Mouse (Mus musculus) ES-E14 (cell line): ENCODE data around the gene Adam22. TPM values are rescaled to one million over a fixed set of nuclear protein-coding genes. Genes with fewer than 3 reads are reported as not detected.
"Not testable (repeated sequence)": the region's sequence is repeated elsewhere in the genome, so short reads cannot be mapped to it uniquely, and the experiment has no call there.

Experiments used
- DNase-seq: peaks from one replicate; pipeline ENCODE4 v3.0.0-alpha.2; 2013; ENCODE audit warnings: low read depth, low spot score
- H3K27ac ChIP-seq: 2 replicates; pipeline ENCODE4 v1.5.1; 2012; ENCODE audit warnings: low read depth, mild to moderate bottlenecking, low read length, moderate library complexity, mixed read lengths; ENCODE audit not compliant: poor library complexity, insufficient read depth, severe bottlenecking
- H3K36me3 ChIP-seq: 2 replicates; pipeline ENCODE4 v1.6.1; 2012; ENCODE audit warnings: mild to moderate bottlenecking, low read length, moderate library complexity, mixed read lengths; ENCODE audit not compliant: control insufficient read depth, poor library complexity, insufficient read depth, severe bottlenecking
- H3K4me1 ChIP-seq, 2 experiments: fragments of 150-350 bp in 1 of 2; sonication (generic) in 1 of 2; 2 replicates each; pipeline ENCODE4 v1.6.1; 2012; ENCODE audit warnings: low read length in 2 of 2, mild to moderate bottlenecking in 1 of 2, mixed read lengths in 1 of 2; ENCODE audit not compliant: control insufficient read depth in 2 of 2, insufficient read depth in 2 of 2, poor library complexity in 1 of 2
- H3K4me3 ChIP-seq, 2 experiments: fragments of 150-350 bp in 1 of 2; sonication (generic) in 1 of 2; 2 replicates each; pipeline ENCODE4 v1.5.1; 2012; ENCODE audit warnings: low read length in 2 of 2, low read depth in 1 of 2, mild to moderate bottlenecking in 1 of 2, mixed read lengths in 1 of 2; ENCODE audit not compliant: insufficient read depth in 1 of 2, poor library complexity in 1 of 2, severe bottlenecking in 1 of 2
- H3K9ac ChIP-seq: 2 replicates; pipeline ENCODE4 v1.6.1; 2012; ENCODE audit warnings: low read depth, mild to moderate bottlenecking, low read length, mixed read lengths; ENCODE audit not compliant: poor library complexity, insufficient read depth, severe bottlenecking
- H3K9me3 ChIP-seq: fragments of 150-350 bp; sonication (generic); 2 replicates; pipeline ENCODE4 v1.6.1; 2012; ENCODE audit warnings: low read depth, mild to moderate bottlenecking, low read length; ENCODE audit not compliant: control insufficient read depth, insufficient read depth
- CHD2 ChIP-seq: IDR thresholded peaks from 2 replicates; pipeline ENCODE4 v1.6.1; 2014; ENCODE audit warnings: mild to moderate bottlenecking, low read depth, low read length, inconsistent platforms
- HCFC1 ChIP-seq: IDR thresholded peaks from 2 replicates; pipeline ENCODE4 v1.6.1; 2012; ENCODE audit warnings: low read length, inconsistent platforms, borderline replicate concordance; ENCODE audit not compliant: insufficient read depth
- MAFK ChIP-seq: IDR thresholded peaks from 2 replicates; pipeline ENCODE4 v1.6.1; 2014; ENCODE audit warnings: mild to moderate bottlenecking, low read depth, low read length, inconsistent platforms; ENCODE audit not compliant: insufficient read depth
- ZC3H11A ChIP-seq: IDR thresholded peaks from 2 replicates; pipeline ENCODE4 v1.6.1; 2012; ENCODE audit warnings: low read depth, mild to moderate bottlenecking, inconsistent platforms, low read length, borderline replicate concordance
- ZNF384 ChIP-seq: IDR thresholded peaks from 2 replicates; pipeline ENCODE4 v1.6.1; 2012; ENCODE audit warnings: low read depth, low read length, inconsistent platforms
- in situ Hi-C, 2 experiments: fragments of 600-800 bp; cut with MboI; formaldehyde crosslinking; loops; one replicate each; pipeline ENCODE4 v1.15.1; 2025; ENCODE audit warnings: low sequenced_read_pairs in 2 of 2, inconsistent platforms in 1 of 2; ENCODE audit not compliant: unreplicated experiment in 2 of 2
- total RNA-seq: library from RNA; depleted of rRNA; stranded (reverse); fragments of 300-350 nt; gene quantifications from 2 replicates; pipeline ENCODE4 v1.2.3, GENCODE M21; 2012

The Adam22 gene
- total RNA-seq, 1 experiment: 11.5 TPM

DNA sequence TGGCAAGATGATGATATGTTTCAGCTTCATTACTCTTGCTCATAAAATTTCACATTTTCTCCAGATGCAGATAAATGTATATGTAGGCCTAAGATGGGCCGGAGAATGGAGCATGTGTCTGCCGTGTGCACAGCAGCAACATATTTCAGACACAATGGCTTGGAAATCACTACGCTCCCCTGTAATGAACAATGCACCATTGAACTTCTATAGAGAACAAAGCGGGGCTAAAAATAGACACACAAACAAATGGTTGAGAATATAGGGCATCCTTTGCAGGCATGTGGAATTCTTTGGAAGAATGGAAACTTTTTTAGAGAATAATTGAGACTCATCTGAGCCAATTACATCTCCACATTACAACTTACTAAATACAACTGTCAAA, 143.6 kb downstream of the Adam22 start:
- Histone ChIP-seq H3K36me3 (no peaks in the 10 kb centered on the region), H3K9me3 (no peaks in the 10 kb centered on the region), H3K9ac (no peak overlapping the region), H3K4me3 (no peak overlapping the region), H3K4me1 (no peaks in the 10 kb centered on the region), H3K27ac (no peak overlapping the region)
- no peak for TF ChIP-seq MAFK
- TF ChIP-seq HCFC1: no peak
- no peak for TF ChIP-seq ZNF384
- TF ChIP-seq ZC3H11A: no peak
- no peak for DNase-seq
- in situ Hi-C loops: no loop called here

DNA sequence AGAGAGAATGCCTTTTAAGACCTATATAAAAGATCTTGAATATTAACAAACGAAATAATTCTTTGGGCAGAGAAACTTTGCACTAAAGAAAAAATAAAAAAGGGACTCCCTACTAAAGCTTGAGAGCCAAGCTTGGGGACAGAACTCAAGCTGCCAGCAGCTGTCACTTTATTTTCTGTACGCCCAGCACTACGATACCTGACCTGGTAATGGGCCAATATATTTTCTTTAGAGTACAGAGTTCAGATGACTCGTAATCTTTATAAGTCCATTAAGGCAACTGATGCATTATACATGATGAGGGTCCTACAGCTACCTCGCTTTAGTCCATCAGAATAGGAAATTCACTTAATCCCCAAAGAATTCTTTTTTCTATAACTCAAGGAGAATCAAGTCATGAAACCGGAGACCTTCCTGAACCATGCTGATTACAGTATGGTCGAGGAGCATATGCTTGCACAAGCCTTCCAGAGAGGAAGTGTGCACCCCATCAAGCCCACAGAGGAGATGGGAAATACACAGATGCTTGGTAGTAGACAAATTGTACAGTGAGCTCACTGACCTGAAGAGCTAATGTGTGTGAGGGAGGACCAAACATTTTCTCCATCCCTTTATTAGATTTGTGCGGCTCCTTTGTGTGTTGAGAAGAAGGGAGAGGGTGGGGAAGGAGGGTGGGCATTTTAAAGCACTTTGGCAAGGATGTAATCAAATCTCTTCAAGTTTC, 144.2 kb downstream of the Adam22 start:
- in situ Hi-C loops: no loop called here
- Histone ChIP-seq H3K4me1 (no peaks in the 10 kb centered on the region), H3K9me3 (no peaks in the 10 kb centered on the region), H3K4me3 (no peak overlapping the region), H3K36me3 (no peaks in the 10 kb centered on the region), H3K9ac (no peak overlapping the region), H3K27ac (no peak overlapping the region)
- TF ChIP-seq CHD2: no peak
- TF ChIP-seq HCFC1: no peak
- TF ChIP-seq ZC3H11A: no peak
- TF ChIP-seq MAFK: no peak
- no peak for TF ChIP-seq ZNF384
- no peak for DNase-seq

DNA sequence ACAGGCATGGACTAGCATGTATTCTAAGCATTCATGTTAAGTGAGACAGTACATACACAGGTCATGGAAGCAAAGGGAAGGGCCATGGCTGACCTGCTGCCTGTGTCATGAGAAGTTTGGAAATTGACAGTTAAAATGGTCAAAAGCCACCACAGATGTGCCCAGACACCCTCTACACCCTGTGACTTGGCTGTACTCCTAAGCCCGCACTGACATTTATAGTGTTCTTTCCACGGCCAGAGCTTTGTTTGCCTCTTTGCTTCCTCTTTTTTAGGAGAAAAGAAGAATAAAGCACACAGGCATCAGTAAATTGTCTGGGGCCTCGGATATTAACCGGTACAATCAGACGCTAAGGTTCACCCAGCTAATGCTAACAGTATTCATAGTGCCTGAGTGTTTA, 146.3 kb downstream of the Adam22 start:
- H3K27ac ChIP-seq: no peak overlapping the region
- H3K4me1 ChIP-seq: no peaks in the 10 kb centered on the region
- no peak for DNase-seq
- in situ Hi-C loops: no loop called here
- H3K9me3 ChIP-seq: no peaks in the 10 kb centered on the region
- H3K36me3 ChIP-seq: no peaks in the 10 kb centered on the region
- no peak overlapping the region for H3K9ac ChIP-seq
- TF ChIP-seq ZNF384 (no peak), ZC3H11A (no peak), HCFC1 (no peak), MAFK (no peak), CHD2 (no peak)
- H3K4me3 ChIP-seq: no peak overlapping the region

DNA sequence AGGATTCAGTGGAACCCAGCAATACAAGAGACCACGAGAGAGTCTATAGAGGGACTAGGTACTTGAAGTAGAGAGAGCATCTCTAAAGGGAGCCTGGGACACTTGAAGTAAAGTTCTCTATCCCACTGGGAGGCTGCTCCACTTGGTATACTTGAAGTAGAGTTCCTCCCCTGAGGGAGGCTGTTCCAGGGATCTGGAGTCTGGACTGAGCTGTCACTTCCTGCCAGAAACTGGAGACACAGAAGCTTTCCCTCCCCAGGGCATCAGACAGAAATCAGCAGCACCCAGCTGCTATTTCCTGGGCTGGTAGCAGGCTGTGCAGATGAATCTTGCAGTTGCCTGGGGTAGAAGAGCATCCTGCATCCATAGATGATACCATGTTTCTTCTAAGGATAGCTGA, 152.1 kb downstream of the Adam22 start:
- H3K9me3 ChIP-seq: no peaks in the 10 kb centered on the region
- H3K9ac ChIP-seq: no peak overlapping the region
- in situ Hi-C loops: no loop called here
- no peak overlapping the region for H3K4me3 ChIP-seq
- H3K27ac ChIP-seq: no peak overlapping the region
- no peaks in the 10 kb centered on the region for H3K4me1 ChIP-seq
- TF ChIP-seq HCFC1 (no peak), MAFK (no peak)
- no peaks in the 10 kb centered on the region for H3K36me3 ChIP-seq
- DNase-seq: no peak

DNA sequence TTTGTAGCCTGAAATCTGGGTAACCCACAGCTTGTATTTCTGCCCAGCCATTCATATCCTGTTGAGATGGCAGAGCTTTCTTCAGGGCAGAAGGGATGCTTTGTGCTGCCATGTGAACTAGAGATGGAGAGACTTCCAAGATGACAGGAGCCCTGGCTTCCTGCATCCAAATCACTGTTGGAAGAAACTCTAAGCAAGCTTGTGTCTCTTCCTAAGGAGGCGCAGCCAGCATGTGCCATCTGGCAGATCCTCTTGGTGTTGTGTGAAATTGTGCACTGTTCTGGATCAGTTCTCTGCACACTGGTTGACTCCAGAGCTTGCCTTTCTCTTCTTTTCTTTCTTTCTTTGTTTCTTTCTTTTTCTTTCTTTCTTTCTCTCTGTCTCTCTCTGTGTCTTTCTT, 183.0 kb downstream of the Adam22 start:
- H3K4me1 ChIP-seq, H3K9me3 ChIP-seq, H3K4me3 ChIP-seq, DNase-seq, H3K9ac ChIP-seq, in situ Hi-C loops, H3K36me3 ChIP-seq, H3K27ac ChIP-seq: not testable (repeated sequence)
